Mouse (Mus musculus) hindbrain, postnatal 0 days (tissue): ENCODE data around the gene Gck. TPM values are rescaled to one million over a fixed set of nuclear protein-coding genes. Genes with fewer than 3 reads are reported as not detected.
A peak's percentile ranks its signal among the peaks of the same experiment; 100 is the strongest.

Source experiments
- ATAC-seq: fragments of 200-750 bp; cut with Nextera tagmentation; 2 replicates; pipeline ENCODE4 v1.8.0; 2017; ENCODE audit warnings: mild to moderate bottlenecking, moderate TSS enrichment, moderate library complexity
- DNase-seq: peaks from one replicate; pipeline ENCODE4 v3.0.0-alpha.2; 2015; ENCODE audit warnings: low spot score
- H3K27ac ChIP-seq: fragments of 300-500 bp; sonication (generic); 2 replicates; pipeline ENCODE4 v1.5.1; 2014; ENCODE audit warnings: mild to moderate bottlenecking
- H3K27me3 ChIP-seq: fragments of 300-500 bp; sonication (generic); 2 replicates; pipeline ENCODE4 v1.6.1; 2014; ENCODE audit warnings: low read length, mixed read lengths; ENCODE audit not compliant: insufficient read depth
- H3K36me3 ChIP-seq: fragments of 300-500 bp; sonication (generic); 2 replicates; pipeline ENCODE4 v1.6.1; 2014; ENCODE audit warnings: low read length, mixed read lengths; ENCODE audit not compliant: insufficient read depth
- H3K4me1 ChIP-seq: fragments of 300-500 bp; sonication (generic); 2 replicates; pipeline ENCODE4 v1.6.1; 2014; ENCODE audit warnings: antibody characterized with exemption, low read length, mixed read lengths; ENCODE audit not compliant: insufficient read depth
- H3K4me2 ChIP-seq: fragments of 300-500 bp; sonication (generic); 2 replicates; pipeline ENCODE4 v1.6.1; 2014; ENCODE audit warnings: low read depth, mild to moderate bottlenecking, low read length, moderate library complexity, mixed read lengths
- H3K4me3 ChIP-seq: fragments of 300-500 bp; sonication (generic); 2 replicates; pipeline ENCODE4 v1.5.1; 2014; ENCODE audit warnings: low read length
- H3K9ac ChIP-seq: fragments of 300-500 bp; sonication (generic); replicated peaks from 2 replicates; pipeline ENCODE4 v1.6.1; 2014; ENCODE audit warnings: mild to moderate bottlenecking, low read length, moderate library complexity, mixed read lengths
- H3K9me3 ChIP-seq: fragments of 300-500 bp; sonication (generic); 2 replicates; pipeline ENCODE4 v1.6.1; 2016; ENCODE audit warnings: low read length, mixed read lengths
- CTCF ChIP-seq: IDR thresholded peaks from 2 replicates; pipeline ENCODE4 v1.5.1; 2016; ENCODE audit warnings: antibody characterized with exemption, control low read depth, low read depth
- WGBS: fragments of 180-500 bp; shearing (Covaris S2); extraction: QIAGEN DNeasy Blood & Tissue Kit; methylation state at CpG from one replicate; pipeline ENCODE4 v1.1.7; 2014; 5-methylcytosine and 5-hydroxymethylcytosine counted together
- polyA plus RNA-seq: library from polyadenylated mRNA; unstranded; fragments of >200 nt; fragmentation: Nextera tagmentation; extraction: Ambion mirVana; gene quantifications from 2 replicates; pipeline ENCODE4 v1.2.1, GENCODE M21; 2015
- total RNA-seq: library from RNA; depleted of rRNA; stranded (reverse); fragments of >200 nt; gene quantifications from 2 replicates; pipeline ENCODE4 v1.2.3, GENCODE M21; 2014; rRNA removed

Gck gene
- total RNA-seq (3.2 and 9.1 TPM in 2 replicates), polyA plus RNA-seq (7.1 and 7.5 TPM in 2 replicates)

- Histone ChIP-seq H3K9me3 (no peaks in the 10 kb centered on the region), H3K27ac (no peak within 1 kb of the TSS), H3K4me1 (peaks cover 5% of the 10 kb centered on the region; the same call in 1 of the 2 replicates), H3K36me3 (no peaks in the 10 kb centered on the region), H3K4me3 (no peak within 1 kb of the TSS), H3K27me3 (no peaks in the 10 kb centered on the region), H3K9ac (no peak within 1 kb of the TSS), H3K4me2 (no peak within 1 kb of the TSS)
- ATAC-seq (peak; percentile 83), DNase-seq (peak; percentile 53)
- WGBS = 39% methylated on average over 8 of the region's 8 CpGs
- no peak for TF ChIP-seq CTCF
These were observed at the start of gene Gck for GRCm38 (mm10) chr11:5949586-5950352. Gene Gck (minus strand): TSS chr11:5950081.

DNA sequence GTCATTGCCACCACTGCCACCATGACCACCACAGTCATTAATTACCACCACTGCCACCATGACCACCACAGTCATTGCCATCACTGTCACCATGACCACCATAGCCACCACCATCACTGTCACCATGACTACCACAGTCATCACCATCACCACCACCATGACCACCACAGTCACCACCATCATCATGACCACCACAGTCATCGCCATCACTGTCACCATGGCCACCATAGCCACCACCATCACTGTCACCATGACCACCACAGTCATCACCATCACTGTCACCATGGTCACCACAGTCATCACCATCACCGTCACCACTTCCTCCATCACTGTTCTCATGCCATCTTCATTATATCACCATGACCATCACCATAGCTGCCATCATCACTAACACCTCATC is 48.6 kb upstream of the Gck start:
- Histone ChIP-seq H3K4me2 (no peak overlapping the region), H3K9ac (no peak overlapping the region), H3K27me3 (no peaks in the 10 kb centered on the region), H3K27ac (no peak overlapping the region), H3K4me3 (no peak overlapping the region), H3K4me1 (peaks cover 24% of the 10 kb centered on the region), H3K36me3 (no peaks in the 10 kb centered on the region), H3K9me3 (no peaks in the 10 kb centered on the region)
- 93% methylated on average over 2 of the region's 2 CpGs for WGBS
- DNase-seq = no peak
- ATAC-seq = no peak
- no peak for TF ChIP-seq CTCF

GRCm38 (mm10) chr11:5995989-5996388 is 46.1 kb upstream of the Gck start:
- ATAC-seq (peak; percentile 22; the same call in 1 of the 2 replicates), DNase-seq (peak; percentile 92)
- Histone ChIP-seq H3K9me3 (no peaks in the 10 kb centered on the region), H3K4me2 (no peak overlapping the region), H3K36me3 (peaks cover 5% of the 10 kb centered on the region; the same call in 1 of the 2 replicates), H3K27me3 (no peaks in the 10 kb centered on the region), H3K4me1 (peaks cover 20% of the 10 kb centered on the region), H3K9ac (no peak overlapping the region), H3K4me3 (no peak overlapping the region), H3K27ac (no peak overlapping the region)
- TF ChIP-seq CTCF = peak; percentile 97
- WGBS = 18% methylated on average over 8 of the region's 8 CpGs

GRCm38 (mm10) chr11:5994880-5995279 is 45.0 kb upstream of the Gck start:
- no peak for TF ChIP-seq CTCF

DNA sequence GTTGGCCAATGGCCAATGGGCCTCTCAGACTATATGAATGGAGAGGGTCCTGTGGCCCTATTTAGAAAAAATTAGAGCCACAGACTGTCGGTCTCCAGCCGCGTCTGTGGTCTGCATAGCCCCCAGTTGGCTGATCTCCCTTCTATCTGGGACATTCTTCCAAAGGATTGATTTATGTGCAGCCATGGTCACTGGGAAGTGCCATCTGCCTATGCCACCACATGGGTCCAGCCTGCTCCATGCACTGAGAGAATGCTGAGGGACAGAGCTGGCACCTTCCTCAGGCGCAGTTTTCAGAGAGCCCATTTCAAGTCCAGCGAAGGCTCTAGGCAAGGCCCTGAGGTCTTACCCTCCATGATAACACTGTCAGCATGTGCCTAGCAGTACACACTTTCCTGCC is 44.3 kb upstream of the Gck start:
- H3K4me3 ChIP-seq = no peak overlapping the region

More at GRCm38 (mm10) chr11:5994880-5995279, 45.0 kb upstream of the Gck start:
- no peaks in the 10 kb centered on the region for H3K27me3 ChIP-seq
- no peak overlapping the region for H3K9ac ChIP-seq
- ATAC-seq = no peak
- no peak overlapping the region; the same call in 1 of the 2 replicates for H3K27ac ChIP-seq
- no peak overlapping the region for H3K4me3 ChIP-seq
- H3K4me1 ChIP-seq = peaks cover 10% of the 10 kb centered on the region
- WGBS = 64% methylated on average over 3 of the region's 3 CpGs
- DNase-seq = no peak
- H3K36me3 ChIP-seq = peaks cover 5% of the 10 kb centered on the region; the same call in 1 of the 2 replicates
- no peak overlapping the region for H3K4me2 ChIP-seq
- H3K9me3 ChIP-seq = no peaks in the 10 kb centered on the region

GRCm38 (mm10) chr11:5990910-5991309 is 41.0 kb upstream of the Gck start:
- Histone ChIP-seq H3K9me3 (no peaks in the 10 kb centered on the region), H3K27ac (no peak overlapping the region), H3K4me2 (no peak overlapping the region), H3K4me1 (no peaks in the 10 kb centered on the region), H3K36me3 (peaks cover 16% of the 10 kb centered on the region; the same call in 1 of the 2 replicates), H3K27me3 (no peaks in the 10 kb centered on the region), H3K9ac (no peak overlapping the region), H3K4me3 (no peak overlapping the region)
- 31% methylated on average over 4 of the region's 4 CpGs for whole genome bisulfite sequencing
- TF ChIP-seq CTCF = peak; percentile 82
- ATAC-seq (peak; percentile 41; the same call in 1 of the 2 replicates), DNase-seq (peak; percentile 82)

More for the DNA sequence above, 44.3 kb upstream of the Gck start:
- Histone ChIP-seq H3K4me1 (peaks cover 3% of the 10 kb centered on the region; the same call in 1 of the 2 replicates), H3K27ac (no peak overlapping the region; the same call in 1 of the 2 replicates), H3K9me3 (no peaks in the 10 kb centered on the region), H3K4me2 (no peak overlapping the region), H3K27me3 (no peaks in the 10 kb centered on the region), H3K36me3 (peaks cover 8% of the 10 kb centered on the region; the same call in 1 of the 2 replicates), H3K9ac (no peak overlapping the region)
- 53% methylated on average over 5 of the region's 5 CpGs for WGBS
- DNase-seq (peak; percentile 42), ATAC-seq (no peak)
- TF ChIP-seq CTCF = no peak
